Mouse (Mus musculus): Measurements from ENCODE around the gene Myh2. TPM values are rescaled to one million over a fixed set of nuclear protein-coding genes. Genes with fewer than 3 reads are reported as not detected.

Myh2 gene
- polyA plus RNA-seq, 1 experiment from 2014 or later = 0.06 TPM

- H3K36me3 ChIP-seq (ENCODE audit: control insufficient read depth, insufficient read depth, low read length) = no peaks in the 10 kb centered on the region
- H3K4me3 ChIP-seq (ENCODE audit: low read depth, low read length) = no peak overlapping the region
- no peak overlapping the region for H3K4me2 ChIP-seq (ENCODE audit: low read length)
- H3K9me3 ChIP-seq (replicated peaks; ENCODE audit: control insufficient read depth, low read length) = no peaks in the 10 kb centered on the region
- ATAC-seq (no peak), DNase-seq (ENCODE audit: low spot score) (no peak)
- WGBS = 72% methylated on average over 2 of the region's 2 CpGs
- H3K27me3 ChIP-seq (replicated peaks; ENCODE audit: control insufficient read depth, insufficient read depth, low read length) = no peaks in the 10 kb centered on the region
- H3K4me1 ChIP-seq (ENCODE audit: control insufficient read depth, insufficient read depth, low read length) = no peaks in the 10 kb centered on the region
- no peak overlapping the region for H3K9ac ChIP-seq (ENCODE audit: low read length)
- no peak overlapping the region for H3K27ac ChIP-seq (ENCODE audit: low read depth, low read length)
Observed at GRCm38 (mm10) chr11:67150237-67150636, 20.6 kb upstream of the Myh2 start.

- H3K4me3 ChIP-seq (ENCODE audit: low read depth, low read length) = no peak overlapping the region
- H3K4me1 ChIP-seq (ENCODE audit: control insufficient read depth, insufficient read depth, low read length) = no peaks in the 10 kb centered on the region
- no peak for ATAC-seq
- WGBS = 67% methylated on average over 3 of the region's 3 CpGs
- H3K27ac ChIP-seq (ENCODE audit: low read depth, low read length) = no peak overlapping the region
- H3K9ac ChIP-seq (ENCODE audit: low read length) = no peak overlapping the region
- DNase-seq (ENCODE audit: low spot score) = no peak
- H3K27me3 ChIP-seq (replicated peaks; ENCODE audit: control insufficient read depth, insufficient read depth, low read length) = no peaks in the 10 kb centered on the region
- H3K36me3 ChIP-seq (ENCODE audit: control insufficient read depth, insufficient read depth, low read length) = no peaks in the 10 kb centered on the region
- H3K9me3 ChIP-seq (replicated peaks; ENCODE audit: control insufficient read depth, low read length) = no peaks in the 10 kb centered on the region
- H3K4me2 ChIP-seq (ENCODE audit: low read length) = no peak overlapping the region
Observed at GRCm38 (mm10) chr11:67151159-67151558, 19.7 kb upstream of the Myh2 start.

DNA sequence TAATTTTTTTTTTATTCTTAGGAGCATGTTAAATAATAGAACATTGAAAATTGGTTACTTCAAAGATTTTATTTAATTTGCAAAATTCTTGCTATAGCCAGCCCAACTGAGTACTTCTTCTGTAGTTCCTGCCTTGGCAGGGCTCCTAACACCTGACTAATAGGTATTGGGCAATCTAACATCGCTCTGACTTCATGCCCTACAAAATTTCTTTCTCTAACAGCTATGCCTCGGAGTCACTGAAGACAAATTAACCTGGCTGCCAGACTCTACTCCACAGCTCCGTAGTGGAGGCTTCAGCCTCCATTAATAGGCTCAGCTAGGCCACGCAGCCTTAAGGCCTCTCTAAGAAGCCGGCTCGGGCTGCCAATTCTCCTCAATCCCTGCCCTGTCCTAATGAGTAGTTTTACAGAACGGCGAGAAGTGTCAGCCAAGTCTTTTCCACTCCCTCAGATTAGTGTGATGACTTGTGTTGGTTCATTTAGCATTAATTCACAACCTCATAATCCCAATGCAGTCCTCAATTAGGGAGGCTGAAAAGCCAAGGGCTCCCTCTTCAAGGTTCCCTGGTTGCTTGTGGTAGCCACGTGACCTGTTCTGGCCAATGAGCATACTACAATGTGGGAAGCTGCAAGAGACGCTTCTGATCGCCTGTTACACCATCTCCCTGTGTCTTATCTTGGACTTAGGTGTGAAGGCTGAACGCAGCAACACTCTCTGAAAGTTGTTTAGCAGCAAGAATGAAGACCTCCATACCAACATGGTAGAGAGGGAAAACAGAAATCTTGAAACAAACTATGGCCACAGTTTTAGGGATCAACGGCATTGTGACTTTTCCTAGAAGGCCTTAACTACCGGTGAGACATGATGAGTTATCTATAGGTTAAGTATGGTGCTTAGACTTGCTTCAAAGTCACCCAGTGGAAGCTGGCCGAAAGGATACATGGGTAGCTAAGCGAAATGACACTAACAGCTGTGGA lies 18.9 kb upstream of the Myh2 start:
- peak; percentile 45 for DNase-seq (ENCODE audit: low spot score)
- Histone ChIP-seq H3K4me1 (ENCODE audit: control insufficient read depth, insufficient read depth, low read length) (no peaks in the 10 kb centered on the region), H3K36me3 (ENCODE audit: control insufficient read depth, insufficient read depth, low read length) (no peaks in the 10 kb centered on the region), H3K9me3 (replicated peaks; ENCODE audit: control insufficient read depth, low read length) (no peaks in the 10 kb centered on the region), H3K4me2 (ENCODE audit: low read length) (no peak overlapping the region), H3K4me3 (ENCODE audit: low read depth, low read length) (no peak overlapping the region), H3K27ac (ENCODE audit: low read depth, low read length) (no peak overlapping the region), H3K27me3 (replicated peaks; ENCODE audit: control insufficient read depth, insufficient read depth, low read length) (no peaks in the 10 kb centered on the region), H3K9ac (ENCODE audit: low read length) (no peak overlapping the region)
- no peak for ATAC-seq
- 50% methylated on average over 16 of the region's 16 CpGs for WGBS

- Histone ChIP-seq H3K4me1 (ENCODE audit: control insufficient read depth, insufficient read depth, low read length) (no peaks in the 10 kb centered on the region), H3K36me3 (ENCODE audit: control insufficient read depth, insufficient read depth, low read length) (no peaks in the 10 kb centered on the region), H3K27me3 (replicated peaks; ENCODE audit: control insufficient read depth, insufficient read depth, low read length) (no peaks in the 10 kb centered on the region), H3K4me3 (ENCODE audit: low read depth, low read length) (no peak overlapping the region), H3K9ac (ENCODE audit: low read length) (no peak overlapping the region), H3K4me2 (ENCODE audit: low read length) (no peak overlapping the region), H3K27ac (ENCODE audit: low read depth, low read length) (no peak overlapping the region), H3K9me3 (replicated peaks; ENCODE audit: control insufficient read depth, low read length) (no peaks in the 10 kb centered on the region)
- ATAC-seq (no peak), DNase-seq (ENCODE audit: low spot score) (peak; percentile 54)
- 0% methylated on average over 1 of the region's 1 CpGs for WGBS
Observed at GRCm38 (mm10) chr11:67153123-67153522, 17.7 kb upstream of the Myh2 start.

DNA sequence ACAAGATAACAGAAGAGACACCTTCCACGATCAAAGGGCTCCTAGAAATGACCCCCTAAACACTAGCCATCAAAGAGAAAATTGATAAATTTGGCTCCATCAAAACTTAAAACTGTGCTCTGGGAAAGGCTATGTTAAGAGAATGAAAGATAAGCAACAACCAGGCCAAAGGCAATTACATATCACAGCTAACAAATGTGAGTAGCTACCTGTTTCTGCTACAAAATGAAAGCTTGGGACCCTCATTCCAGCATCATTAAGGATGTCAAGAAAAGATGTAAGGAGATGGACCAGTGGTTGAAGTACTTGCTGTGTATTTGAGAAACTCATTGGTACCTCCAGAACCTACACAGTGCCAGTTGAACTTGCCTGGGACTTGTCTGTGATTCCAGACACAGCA lies 17.0 kb upstream of the Myh2 start:
- Histone ChIP-seq H3K4me1 (ENCODE audit: control insufficient read depth, insufficient read depth, low read length) (no peaks in the 10 kb centered on the region), H3K9ac (ENCODE audit: low read length) (no peak overlapping the region), H3K36me3 (ENCODE audit: control insufficient read depth, insufficient read depth, low read length) (no peaks in the 10 kb centered on the region), H3K4me3 (ENCODE audit: low read depth, low read length) (no peak overlapping the region), H3K27me3 (replicated peaks; ENCODE audit: control insufficient read depth, insufficient read depth, low read length) (no peaks in the 10 kb centered on the region), H3K27ac (ENCODE audit: low read depth, low read length) (no peak overlapping the region), H3K9me3 (replicated peaks; ENCODE audit: control insufficient read depth, low read length) (no peaks in the 10 kb centered on the region), H3K4me2 (ENCODE audit: low read length) (no peak overlapping the region)
- 77% methylated on average over 1 of the region's 1 CpGs for WGBS
- ATAC-seq (no peak), DNase-seq (ENCODE audit: low spot score) (no peak)

GRCm38 (mm10) chr11:67155650-67156049 lies 15.2 kb upstream of the Myh2 start:
- no peaks in the 10 kb centered on the region for H3K27me3 ChIP-seq (replicated peaks; ENCODE audit: control insufficient read depth, insufficient read depth, low read length)
- H3K36me3 ChIP-seq (ENCODE audit: control insufficient read depth, insufficient read depth, low read length) = no peaks in the 10 kb centered on the region
- H3K9me3 ChIP-seq (replicated peaks; ENCODE audit: control insufficient read depth, low read length) = no peaks in the 10 kb centered on the region
- H3K4me2 ChIP-seq (ENCODE audit: low read length) = no peak overlapping the region
- H3K27ac ChIP-seq (ENCODE audit: low read depth, low read length) = no peak overlapping the region
- H3K9ac ChIP-seq (ENCODE audit: low read length) = no peak overlapping the region
- ATAC-seq = no peak
- H3K4me3 ChIP-seq (ENCODE audit: low read depth, low read length) = no peak overlapping the region
- no peak for DNase-seq (ENCODE audit: low spot score)
- WGBS = 96% methylated on average over 2 of the region's 2 CpGs
- H3K4me1 ChIP-seq (ENCODE audit: control insufficient read depth, insufficient read depth, low read length) = no peaks in the 10 kb centered on the region

DNA sequence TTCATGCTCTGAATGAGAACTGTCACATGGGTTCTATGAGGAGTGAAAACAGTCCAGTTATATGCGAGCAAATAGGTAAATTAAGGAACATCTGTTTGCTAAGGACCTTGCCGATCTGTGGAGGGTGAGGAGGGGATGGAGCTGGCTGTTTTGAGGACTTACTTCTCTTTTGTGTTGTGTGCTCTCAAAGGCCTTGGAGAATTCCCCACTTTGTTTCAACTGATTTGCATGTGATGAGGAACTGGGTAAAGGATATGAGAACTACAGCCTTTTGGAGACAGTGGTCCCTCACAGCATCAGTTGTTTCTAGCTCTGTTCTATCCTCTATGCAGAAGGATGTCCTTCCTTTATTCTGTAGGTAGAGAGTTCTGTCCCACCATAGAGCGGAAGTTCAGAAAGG lies 10.7 kb upstream of the Myh2 start:
- Histone ChIP-seq H3K4me3 (ENCODE audit: low read depth, low read length) (no peak overlapping the region), H3K4me2 (ENCODE audit: low read length) (no peak overlapping the region), H3K9ac (ENCODE audit: low read length) (no peak overlapping the region), H3K9me3 (replicated peaks; ENCODE audit: control insufficient read depth, low read length) (no peaks in the 10 kb centered on the region), H3K4me1 (ENCODE audit: control insufficient read depth, insufficient read depth, low read length) (no peaks in the 10 kb centered on the region), H3K36me3 (ENCODE audit: control insufficient read depth, insufficient read depth, low read length) (no peaks in the 10 kb centered on the region), H3K27ac (ENCODE audit: low read depth, low read length) (no peak overlapping the region), H3K27me3 (replicated peaks; ENCODE audit: control insufficient read depth, insufficient read depth, low read length) (no peaks in the 10 kb centered on the region)
- ATAC-seq (no peak), DNase-seq (ENCODE audit: low spot score) (no peak)
- 78% methylated on average over 3 of the region's 3 CpGs for WGBS

- Histone ChIP-seq H3K27ac (ENCODE audit: low read depth, low read length) (no peak overlapping the region), H3K4me1 (ENCODE audit: control insufficient read depth, insufficient read depth, low read length) (no peaks in the 10 kb centered on the region)
- no peak for DNase-seq (ENCODE audit: low spot score)
Observed at GRCm38 (mm10) chr11:67163701-67164100, 7.1 kb upstream of the Myh2 start.

GRCm38 (mm10) chr11:67164851-67165250 lies 6.0 kb upstream of the Myh2 start:
- Histone ChIP-seq H3K9me3 (replicated peaks; ENCODE audit: control insufficient read depth, low read length) (no peaks in the 10 kb centered on the region), H3K4me1 (ENCODE audit: control insufficient read depth, insufficient read depth, low read length) (no peaks in the 10 kb centered on the region), H3K27me3 (replicated peaks; ENCODE audit: control insufficient read depth, insufficient read depth, low read length) (no peaks in the 10 kb centered on the region), H3K4me3 (ENCODE audit: low read depth, low read length) (no peak overlapping the region), H3K9ac (ENCODE audit: low read length) (no peak overlapping the region), H3K27ac (ENCODE audit: low read depth, low read length) (no peak overlapping the region), H3K4me2 (ENCODE audit: low read length) (no peak overlapping the region), H3K36me3 (ENCODE audit: control insufficient read depth, insufficient read depth, low read length) (no peaks in the 10 kb centered on the region)
- DNase-seq (ENCODE audit: low spot score) (no peak), ATAC-seq (no peak)
- 73% methylated on average over 5 of the region's 5 CpGs for WGBS

More at GRCm38 (mm10) chr11:67163701-67164100, 7.1 kb upstream of the Myh2 start:
- H3K4me2 ChIP-seq (ENCODE audit: low read length) = no peak overlapping the region
- no peak for ATAC-seq
- H3K4me3 ChIP-seq (ENCODE audit: low read depth, low read length) = no peak overlapping the region
- 89% methylated on average over 4 of the region's 4 CpGs for WGBS
- H3K36me3 ChIP-seq (ENCODE audit: control insufficient read depth, insufficient read depth, low read length) = no peaks in the 10 kb centered on the region
- H3K27me3 ChIP-seq (replicated peaks; ENCODE audit: control insufficient read depth, insufficient read depth, low read length) = no peaks in the 10 kb centered on the region
- H3K9ac ChIP-seq (ENCODE audit: low read length) = no peak overlapping the region
- no peaks in the 10 kb centered on the region for H3K9me3 ChIP-seq (replicated peaks; ENCODE audit: control insufficient read depth, low read length)
